13 mouse cellular contexts compared by ENCODE assay signal in the genomic region with DNA sequence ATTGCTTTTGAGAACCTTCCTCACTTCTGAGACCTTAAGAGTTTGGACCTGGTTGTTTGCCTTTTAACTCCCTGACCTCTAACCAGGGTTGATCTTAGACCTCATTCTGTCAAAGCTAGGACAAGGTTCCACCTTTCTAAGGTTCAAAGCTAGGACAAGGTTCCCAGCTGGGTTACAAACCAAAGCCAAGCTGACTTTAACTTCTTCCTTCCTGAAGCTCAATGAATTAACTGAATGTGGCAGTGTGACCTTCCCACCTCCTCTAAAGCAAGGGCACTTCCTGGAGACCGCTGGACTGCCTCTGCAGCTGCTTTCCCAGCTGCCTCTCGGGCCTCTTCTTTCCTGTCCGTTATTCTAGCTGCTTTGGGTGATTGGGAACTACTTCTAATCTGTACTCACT. TPM values are rescaled to one million over a fixed set of nuclear protein-coding genes. Genes with fewer than 3 reads are reported as not detected.
A peak's percentile ranks its signal among the peaks of the same experiment; 100 is the strongest.
DNase-seq lines count a peak whose midpoint lies in the region; ATAC-seq lines count a peak whose summit lies in the region.
"Had no signal": no experiment of that assay in that cellular context is flagged by ENCODE, and none has a peak within 500 bp of the region (broad histone marks: within the 10 kb centered on the region; RNA-seq: fewer than 3 reads in every experiment).

No protein-coding gene starts in this region.

- H3K9ac ChIP-seq in kidney, embryonic 15.5 days: no peak overlapping the region
- peak overlapping the region; percentile 20; the same call in 1 of the 2 replicates for H3K9ac ChIP-seq in liver, embryonic 13.5 days
- H3K9ac ChIP-seq: embryonic facial prominence, embryonic 13.5 days; forebrain, embryonic 15.5 days; lung, embryonic 15.5 days; neural tube, embryonic 15.5 days had no signal

- WGBS in kidney, embryonic 15.5 days: 26% methylated on average over 3 of the region's 3 CpGs
- 23% methylated on average over 3 of the region's 3 CpGs for WGBS in liver, embryonic 13.5 days (ENCODE audit: insufficient replicate concordance)

- H3K36me3 ChIP-seq in kidney, embryonic 15.5 days: peaks cover 70% of the 10 kb centered on the region
- H3K36me3 ChIP-seq in liver, embryonic 13.5 days: peaks cover 53% of the 10 kb centered on the region

- H3K4me3 ChIP-seq in kidney, embryonic 15.5 days (replicated peaks): no peak overlapping the region
- H3K4me3 ChIP-seq in liver, embryonic 13.5 days (replicated peaks): no peak overlapping the region
- H3K4me3 ChIP-seq: embryonic facial prominence, embryonic 13.5 days; forebrain, embryonic 15.5 days; left cerebral cortex, adult 2 months; lung, embryonic 15.5 days; neural tube, embryonic 15.5 days had no signal

- H3K27ac ChIP-seq in kidney, embryonic 15.5 days: no peak overlapping the region
- H3K27ac ChIP-seq in liver, embryonic 13.5 days: peak overlapping the region; percentile 47; the same call in 1 of the 2 replicates
- H3K27ac ChIP-seq: embryonic facial prominence, embryonic 13.5 days; forebrain, embryonic 15.5 days; left cerebral cortex, adult 2 months; lung, embryonic 15.5 days; neural tube, embryonic 15.5 days had no signal

- no peak overlapping the region for H3K4me2 ChIP-seq in kidney, embryonic 15.5 days
- no peak overlapping the region for H3K4me2 ChIP-seq in liver, embryonic 13.5 days
- H3K4me2 ChIP-seq: embryonic facial prominence, embryonic 13.5 days; forebrain, embryonic 15.5 days; lung, embryonic 15.5 days; neural tube, embryonic 15.5 days had no signal

- no peaks in the 10 kb centered on the region for H3K27me3 ChIP-seq in kidney, embryonic 15.5 days
- H3K27me3 ChIP-seq in liver, embryonic 13.5 days: no peaks in the 10 kb centered on the region
- H3K27me3 ChIP-seq: embryonic facial prominence, embryonic 13.5 days; forebrain, embryonic 15.5 days; lung, embryonic 15.5 days; neural tube, embryonic 15.5 days had no signal

- 0 out of 2 replicates have a peak, but pooled peaks cover 2% of the 10 kb centered on the region for H3K4me1 ChIP-seq in kidney, embryonic 15.5 days
- peaks cover 26% of the 10 kb centered on the region for H3K4me1 ChIP-seq in liver, embryonic 13.5 days (replicated peaks)
- H3K4me1 ChIP-seq: embryonic facial prominence, embryonic 13.5 days; forebrain, embryonic 15.5 days; lung, embryonic 15.5 days; neural tube, embryonic 15.5 days had no signal

- peak; percentile 14 for DNase-seq in kidney, adult 18-20 months
- peak; percentile 17 for DNase-seq in embryo, embryonic 11 days
- DNase-seq in heart, postnatal 4 days: peak; percentile 11
- no peak for DNase-seq in liver, embryonic 13.5 days
- DNase-seq in left cerebral cortex, adult 11 months (ENCODE audit: low spot score): no peak
- DNase-seq in cerebellum, adult 11-12 months: no peak

- ATAC-seq in kidney, embryonic 15.5 days (replicated peaks; ENCODE audit: low FRiP score): no peak
- ATAC-seq in liver, embryonic 13.5 days (ENCODE audit: low read depth): no peak
- ATAC-seq: forebrain, embryonic 15.5 days had no signal

- no peaks in the 10 kb centered on the region for H3K9me3 ChIP-seq in kidney, embryonic 15.5 days (replicated peaks)
- H3K9me3 ChIP-seq in liver, embryonic 13.5 days (replicated peaks): no peaks in the 10 kb centered on the region
- H3K9me3 ChIP-seq: embryonic facial prominence, embryonic 13.5 days; forebrain, embryonic 15.5 days; G1E; lung, embryonic 15.5 days; neural tube, embryonic 15.5 days had no signal

RNA-seq across cellular contexts. Expression of gene Xpo6, which starts 32.9 kb away (rescaled TPM):
- polyA plus RNA-seq in kidney, embryonic 15.5 days (2015; fragmentation: Nextera tagmentation; extraction: Ambion mirVana): 48.5 and 54.7 TPM in 2 replicates
- 10 to 100 TPM; 48.9 to 50.3 TPM for total RNA-seq in heart, postnatal 4 days (2021)
- polyA plus RNA-seq in liver, embryonic 13.5 days (2015; fragmentation: Nextera tagmentation; extraction: Ambion mirVana): 19.5 and 20.6 TPM in 2 replicates

Comparison
In these comparisons a context has a peak if more than half of its experiments do, and no peak if none do; other contexts are left out.
1. DNase-seq: peak in kidney, adult 18-20 months (single experiment), embryo, embryonic 11 days (single experiment) and heart, postnatal 4 days (single experiment); none in liver, embryonic 13.5 days (single experiment), left cerebral cortex, adult 11 months (single experiment) and cerebellum, adult 11-12 months (single experiment).